Mouse (Mus musculus): ENCODE data around the gene Ulk3.
A peak's percentile ranks its signal among the peaks of the same experiment; 100 is the strongest.

Ulk3 gene

GRCm38 (mm10) chr9:57644944-57645893 lies 56.0 kb downstream of the Ulk3 start:
- DNase-seq, result peak; percentile 94

Data from liver (tissue).